Mouse (Mus musculus) T-cell, adult 2 months (primary cell): Measurements from ENCODE around the gene Ppfia1.

Experiments
- DNase-seq: peaks from one replicate; pipeline ENCODE4 v3.0.0; 2022; ENCODE audit warnings: low spot score

Gene Ppfia1

DNA sequence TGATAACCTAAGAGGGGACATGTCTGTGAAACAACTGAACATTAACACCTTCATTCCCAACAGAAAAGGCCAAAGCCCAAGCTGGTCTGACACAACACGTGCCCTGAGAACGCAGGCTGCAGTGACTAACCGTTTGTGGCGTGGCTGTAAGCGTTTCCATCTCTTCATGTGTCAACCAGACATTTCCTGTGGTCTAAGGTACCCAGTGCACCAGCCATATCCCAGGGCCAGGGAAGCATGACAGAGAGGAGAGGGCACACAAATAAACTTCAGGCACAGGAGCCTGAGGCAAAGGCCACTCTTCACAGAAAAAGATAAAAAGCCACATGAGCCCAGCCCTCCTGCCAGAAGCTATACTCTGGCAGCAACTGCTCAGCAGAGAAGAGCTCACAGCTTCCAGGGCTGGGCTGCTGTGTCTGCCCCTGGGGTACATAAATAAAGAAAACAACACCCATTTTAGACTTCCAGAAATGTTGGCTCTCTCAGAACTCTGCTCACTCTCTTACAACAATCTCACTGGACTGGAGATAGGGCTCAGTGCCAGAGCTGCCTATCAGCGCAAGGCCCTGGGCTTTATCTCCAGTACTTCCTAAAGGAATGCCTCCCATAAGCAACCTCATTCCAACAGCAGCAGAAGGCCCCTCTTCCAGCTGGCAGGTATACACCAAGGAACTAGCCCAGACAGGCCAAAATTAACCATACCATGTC lies 64.3 kb downstream of the Ppfia1 start:
- DNase-seq: no peak

DNA sequence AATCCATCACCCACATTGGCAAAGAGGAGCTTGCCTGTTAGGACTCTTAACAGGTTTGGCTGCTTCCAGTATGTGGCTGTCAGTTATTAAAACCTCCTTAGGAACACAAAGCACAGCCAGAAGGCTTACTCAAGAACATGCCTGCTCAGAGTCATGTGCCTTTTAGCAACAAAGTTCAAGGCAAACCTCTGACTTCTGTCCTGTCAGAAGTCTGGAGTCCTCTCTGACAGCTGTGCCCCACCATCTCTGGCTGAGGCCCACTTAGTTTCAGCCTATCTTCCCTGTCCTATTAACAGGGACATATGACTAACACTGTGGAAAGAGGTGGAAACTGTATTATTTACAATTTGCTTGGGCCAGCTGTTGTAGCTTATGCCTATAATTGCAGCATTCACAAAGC lies 73.2 kb downstream of the Ppfia1 start:
- DNase-seq: no peak

DNA sequence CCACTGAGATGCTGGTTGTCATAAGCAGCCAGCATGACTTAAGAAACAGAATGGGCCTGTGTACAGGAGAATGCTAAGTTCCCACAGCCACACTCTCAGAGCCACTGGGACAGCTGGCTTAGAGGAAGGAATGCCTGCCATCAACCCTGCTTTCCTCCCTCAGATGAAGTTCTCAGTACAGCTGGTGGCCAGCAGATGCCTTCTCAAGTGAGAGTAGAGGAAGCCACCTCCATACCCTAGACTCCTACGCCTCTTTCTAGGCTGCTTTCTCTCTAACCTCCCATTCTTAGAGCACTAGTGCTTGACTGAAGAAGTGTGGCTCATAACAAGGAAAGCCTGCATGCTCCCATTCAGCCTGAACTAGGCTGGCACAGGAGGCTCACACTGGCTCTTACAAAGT lies 74.0 kb downstream of the Ppfia1 start:
- no peak for DNase-seq

DNA sequence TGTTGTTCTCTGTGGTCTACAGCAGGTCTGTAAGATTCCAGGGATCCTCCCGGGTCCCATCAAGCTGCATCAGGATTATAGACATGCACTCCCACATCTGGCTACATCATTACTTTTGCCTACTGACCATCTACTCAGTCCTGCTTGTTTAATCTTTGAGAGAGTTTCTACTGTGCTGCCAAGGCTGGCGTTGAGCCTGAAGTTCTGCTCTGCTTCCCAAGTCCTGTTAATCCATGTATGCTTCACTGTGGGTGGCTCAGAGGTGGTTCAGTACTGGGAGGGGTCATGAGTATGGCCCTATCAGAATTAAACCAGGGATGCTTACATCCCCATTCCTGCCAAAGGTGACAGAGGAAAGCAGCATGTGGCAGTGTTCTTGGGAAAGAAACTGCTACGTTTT lies 77.8 kb downstream of the Ppfia1 start:
- DNase-seq: no peak

DNA sequence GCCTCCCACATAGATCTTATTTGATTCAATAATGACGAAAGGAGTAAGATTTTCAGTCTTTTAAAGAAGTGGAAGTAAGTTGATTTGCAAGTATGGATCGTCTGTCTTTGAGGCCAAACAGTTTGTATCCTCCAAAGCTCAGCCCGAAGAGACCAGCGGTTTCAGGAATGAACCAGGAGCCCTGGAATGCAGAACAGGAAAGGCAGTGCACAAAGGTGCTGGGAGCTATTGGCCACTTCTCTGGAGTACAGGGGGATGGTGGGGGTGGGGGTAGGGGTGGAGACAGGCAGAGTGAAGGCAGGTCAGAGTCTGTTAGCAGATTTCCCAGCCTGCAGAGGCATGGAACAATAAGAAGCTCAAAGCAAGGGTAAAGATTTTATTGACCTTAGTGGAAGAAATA lies 80.0 kb downstream of the Ppfia1 start:
- DNase-seq: no peak

DNA sequence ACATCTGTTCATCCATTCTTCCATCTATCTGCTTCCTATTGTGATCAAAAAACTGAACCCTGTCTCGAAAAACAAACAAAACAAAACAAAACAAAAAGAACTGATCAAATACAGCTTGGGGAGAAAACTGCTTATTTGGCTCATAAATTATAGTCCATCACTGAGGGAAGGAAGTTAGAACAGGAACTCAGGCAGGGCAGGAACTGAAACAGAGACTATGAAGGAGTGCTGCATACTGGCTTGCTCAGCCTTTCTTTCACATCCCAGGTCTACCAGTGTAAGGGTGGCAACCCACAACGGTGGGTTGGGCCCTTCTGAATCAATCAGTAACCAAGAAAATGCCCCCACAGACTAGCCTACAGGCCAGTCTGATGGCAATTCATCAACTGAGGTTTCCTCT lies 82.4 kb downstream of the Ppfia1 start:
- no peak for DNase-seq

DNA sequence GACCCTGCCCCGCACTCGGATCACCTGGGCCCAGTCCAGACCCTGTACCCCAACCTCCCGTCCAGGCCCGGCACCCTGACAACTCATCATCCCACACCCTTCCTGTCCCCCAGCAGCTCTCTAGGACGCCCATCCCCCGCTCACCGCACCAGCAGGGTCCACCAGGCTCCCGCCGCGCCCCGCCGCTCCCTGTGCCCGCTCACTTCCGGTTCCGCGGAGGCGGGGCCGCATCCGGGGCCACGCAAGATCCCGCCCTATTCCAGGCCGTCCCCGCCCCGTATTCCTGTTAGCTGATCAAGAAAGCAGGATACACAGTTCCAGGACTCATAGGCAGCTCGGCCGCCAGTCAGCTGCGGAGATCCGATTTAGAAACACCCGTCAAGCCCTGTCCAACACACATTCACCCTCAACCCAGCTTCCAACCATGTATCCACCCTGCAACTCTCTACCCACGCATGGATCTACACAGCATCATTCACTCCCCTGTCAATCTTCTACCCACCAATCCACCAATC lies 82.9 kb downstream of the Ppfia1 start, which contains the start of gene Cttn:
Gene Cttn, minus strand, starts transcription at position 465 of the 515 bp plus-strand sequence.
- no peak for DNase-seq

DNA sequence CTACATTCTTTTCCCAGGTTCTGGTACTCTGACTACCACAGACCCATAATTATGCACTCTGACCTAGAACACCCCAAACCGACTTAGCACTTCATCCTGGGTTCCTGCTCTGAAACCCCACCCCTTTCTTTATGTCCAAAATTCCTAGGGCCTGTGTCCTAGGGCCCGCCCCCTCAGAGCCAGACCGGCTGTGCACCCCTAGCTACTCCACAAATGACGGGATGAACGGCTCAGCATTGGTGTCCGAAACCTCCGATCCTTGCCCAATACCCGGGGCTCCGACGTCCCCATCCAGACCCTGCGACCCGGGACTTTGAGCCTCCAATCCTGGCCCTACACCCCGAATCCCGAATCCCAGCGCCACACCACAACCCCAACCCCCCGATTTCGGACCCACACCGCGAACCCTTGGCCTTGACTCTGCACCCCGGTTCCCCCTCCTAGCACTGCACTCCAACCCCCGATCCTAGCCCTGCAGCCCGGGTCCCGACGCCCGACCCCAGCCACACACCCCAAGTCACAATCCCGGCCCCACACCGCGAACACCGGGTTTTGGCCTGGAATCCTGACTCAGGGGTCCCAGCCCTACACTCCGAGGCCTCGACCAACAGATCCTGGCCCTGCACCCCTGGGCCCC lies 83.5 kb downstream of the Ppfia1 start:
- no peak for DNase-seq

DNA sequence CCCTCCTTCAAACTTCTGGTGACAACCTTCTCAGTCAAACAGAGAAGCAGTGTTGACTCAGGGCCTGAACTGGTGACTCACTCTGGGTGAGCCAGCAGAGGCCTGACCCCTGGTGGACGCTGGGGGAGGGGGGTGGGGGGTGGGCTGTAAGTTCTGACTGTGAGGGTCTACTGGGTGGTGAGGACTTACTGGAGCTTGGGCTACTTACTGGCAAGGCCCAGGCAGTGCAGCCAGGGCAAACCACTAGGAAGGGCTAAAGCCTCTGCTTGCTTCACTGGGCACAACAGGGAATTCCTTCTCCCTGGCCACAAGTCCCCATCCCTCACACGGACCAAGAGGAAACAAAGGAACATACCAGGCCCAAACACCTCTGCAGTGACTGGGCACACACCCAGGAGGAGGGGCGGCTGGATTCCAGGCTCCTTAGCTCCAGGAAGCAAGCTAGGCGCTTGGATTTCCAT lies 84.3 kb downstream of the Ppfia1 start:
- no peak for DNase-seq

DNA sequence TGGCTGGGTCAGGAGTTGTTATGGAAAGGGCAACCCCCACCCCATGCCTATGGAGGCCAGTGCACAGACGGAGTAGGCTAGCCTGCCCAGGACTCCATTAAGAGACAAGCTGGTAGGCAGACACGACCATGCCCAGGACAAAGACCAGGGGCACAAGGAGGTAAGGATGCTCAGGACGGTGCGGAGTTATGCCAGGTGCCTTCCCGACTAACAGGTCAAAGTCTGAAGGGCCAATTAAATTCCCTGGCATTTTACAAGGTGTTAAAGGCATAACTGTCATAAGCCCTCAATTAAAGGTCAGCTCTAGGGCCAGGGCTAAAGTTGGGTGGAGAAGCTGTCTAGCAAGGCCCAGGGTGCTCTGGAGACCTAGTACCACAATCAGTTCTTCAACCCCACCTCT lies 84.8 kb downstream of the Ppfia1 start:
- no peak for DNase-seq

DNA sequence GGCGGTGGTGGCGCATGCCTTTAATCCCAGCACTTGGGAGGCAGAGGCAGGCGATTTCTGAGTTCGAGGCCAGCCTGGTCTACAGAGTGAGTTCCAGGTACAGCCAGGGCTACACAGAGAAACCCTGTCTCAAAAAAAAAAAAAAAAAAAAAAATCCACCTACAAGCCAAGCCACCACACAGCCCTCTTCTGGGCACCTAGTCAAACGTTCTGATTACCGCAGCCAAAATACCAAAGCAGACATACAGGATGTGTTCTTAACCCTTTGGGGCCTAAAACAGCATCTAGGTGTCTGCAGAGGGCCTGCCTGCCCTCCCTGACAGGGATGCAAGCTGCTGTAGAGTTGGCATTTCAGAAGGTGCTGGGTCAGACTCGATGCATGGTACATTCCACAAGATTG lies 91.0 kb downstream of the Ppfia1 start:
- no peak for DNase-seq

DNA sequence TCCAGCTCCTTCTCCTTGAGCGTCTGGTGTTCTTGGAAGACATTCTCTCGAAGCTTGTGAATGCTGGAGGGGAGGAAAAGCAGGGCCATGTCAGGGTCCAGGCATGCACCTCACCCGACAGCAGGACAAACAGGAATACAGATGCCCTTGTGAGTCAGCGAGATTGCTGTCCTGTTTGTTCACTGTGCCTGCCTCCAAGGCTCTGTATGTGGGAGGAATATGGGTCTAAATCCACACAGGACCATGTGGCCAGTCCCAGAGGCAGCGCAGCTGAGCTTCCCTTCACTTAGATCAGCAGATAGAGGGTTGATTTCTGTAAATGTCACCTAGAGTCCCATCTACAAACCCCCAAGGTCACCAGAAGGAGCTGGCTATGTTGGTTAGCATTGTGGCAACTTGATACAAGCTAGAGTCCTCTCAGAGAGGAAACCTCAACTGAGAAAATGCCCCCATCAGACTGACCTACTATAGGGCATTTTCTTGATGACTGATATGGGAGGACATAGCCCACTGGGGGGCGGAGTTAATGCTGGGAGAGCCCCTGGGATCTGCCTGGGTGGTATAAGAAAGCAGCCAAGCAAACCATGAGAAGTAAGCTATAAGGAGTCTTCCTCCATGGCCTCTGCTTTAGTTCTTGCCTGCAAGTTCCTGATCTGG lies 92.2 kb downstream of the Ppfia1 start:
- no peak for DNase-seq

DNA sequence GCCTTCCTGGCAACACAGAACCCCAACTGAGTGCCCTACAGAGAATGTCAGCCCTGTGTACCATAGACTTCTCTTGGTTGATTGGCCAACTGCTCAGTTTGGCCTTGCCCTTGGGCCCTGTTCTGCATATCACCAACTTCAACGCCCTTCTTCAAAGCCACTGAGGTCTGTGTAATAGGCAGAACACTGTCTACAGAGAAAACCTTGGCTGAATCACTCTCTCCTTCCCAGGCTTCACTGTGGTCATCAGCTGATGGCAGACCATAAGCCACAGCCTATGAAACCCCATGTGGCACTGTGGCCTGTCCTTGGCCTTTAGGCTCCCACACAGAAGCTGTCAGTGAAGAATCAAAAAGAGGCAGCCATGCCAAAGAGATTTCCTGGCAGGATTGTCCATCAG lies 94.6 kb downstream of the Ppfia1 start:
- no peak for DNase-seq

DNA sequence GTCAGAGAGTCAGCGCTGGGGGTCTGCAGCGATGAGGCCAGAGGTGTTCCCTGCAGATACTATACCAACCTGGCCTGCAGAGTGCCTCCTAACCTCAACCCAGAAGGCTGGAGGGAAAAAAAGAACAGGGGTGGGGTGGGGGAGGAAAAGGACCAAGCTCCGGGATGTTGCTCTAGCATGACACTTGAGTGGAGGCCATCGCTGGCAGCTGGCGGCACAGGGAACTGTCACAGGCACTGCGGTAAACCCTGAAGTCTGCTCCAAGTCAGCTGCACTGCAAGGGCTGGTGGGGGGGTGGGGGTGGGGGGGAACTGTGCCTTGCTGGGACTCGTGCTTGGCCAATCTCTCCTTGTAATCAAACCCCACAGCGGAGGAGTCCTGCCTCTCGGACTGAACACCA lies 102.9 kb downstream of the Ppfia1 start:
- no peak for DNase-seq

DNA sequence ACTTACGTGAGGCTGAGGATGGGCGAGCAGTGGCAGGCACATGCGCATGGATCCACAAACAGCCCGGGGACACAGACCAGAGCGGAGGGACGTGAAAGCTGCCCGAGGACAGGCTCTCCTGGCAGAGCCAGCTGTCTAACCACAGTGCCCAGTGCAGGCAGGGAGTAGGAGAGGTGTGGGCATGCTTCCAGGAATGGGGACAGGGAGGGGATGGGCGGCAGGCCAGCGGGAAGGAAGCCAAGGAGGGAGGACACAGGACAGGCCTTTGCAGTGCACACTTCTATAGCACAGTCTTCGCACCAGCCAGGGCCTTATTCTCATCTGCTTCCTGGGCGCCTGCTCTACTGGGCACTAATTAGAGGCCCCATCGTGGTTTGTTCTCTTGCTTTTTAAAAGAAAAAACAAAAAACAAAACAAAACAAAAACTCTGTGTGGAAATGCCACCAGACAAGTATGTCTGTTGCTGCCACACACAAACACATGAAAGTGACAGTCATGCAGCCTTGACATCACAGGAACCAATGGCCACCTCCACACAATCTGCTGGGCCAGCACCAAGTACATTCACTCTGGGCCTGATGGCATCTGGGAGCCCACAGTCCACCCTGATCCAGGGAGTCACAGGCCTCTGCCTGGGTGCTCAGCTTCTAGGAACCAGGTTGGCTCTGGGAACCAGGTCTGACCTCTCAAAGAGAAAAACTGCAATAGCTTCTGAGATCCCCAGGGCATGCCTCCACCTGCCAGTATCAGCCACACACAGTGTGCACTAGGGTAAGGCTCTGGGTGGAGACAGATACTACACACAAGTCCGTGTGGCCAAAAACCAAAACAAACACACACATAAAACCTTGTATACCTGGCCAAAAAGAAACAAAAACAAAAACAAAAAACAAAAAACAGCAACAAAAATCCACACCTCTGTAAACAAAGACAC lies 103.6 kb downstream of the Ppfia1 start:
- DNase-seq: no peak

DNA sequence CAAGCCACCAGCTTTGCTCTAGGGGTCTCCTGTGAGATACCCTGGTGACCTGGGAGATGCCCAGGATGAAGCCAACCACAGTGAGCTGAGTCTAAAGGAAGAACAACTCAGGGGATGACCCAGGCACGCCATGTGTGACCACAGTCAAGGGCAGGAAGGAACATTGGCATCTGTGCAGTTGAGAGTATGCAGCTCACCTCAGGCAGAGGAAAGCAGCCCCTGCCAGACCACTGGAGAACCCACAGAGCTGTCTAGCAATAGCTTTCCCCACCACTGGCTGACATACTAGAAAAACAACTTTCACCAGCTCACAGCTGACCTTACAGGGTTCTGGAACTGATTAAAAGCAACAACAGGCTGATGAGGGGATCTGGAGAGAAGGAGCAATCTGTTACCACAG lies 105.3 kb downstream of the Ppfia1 start:
- DNase-seq: no peak

DNA sequence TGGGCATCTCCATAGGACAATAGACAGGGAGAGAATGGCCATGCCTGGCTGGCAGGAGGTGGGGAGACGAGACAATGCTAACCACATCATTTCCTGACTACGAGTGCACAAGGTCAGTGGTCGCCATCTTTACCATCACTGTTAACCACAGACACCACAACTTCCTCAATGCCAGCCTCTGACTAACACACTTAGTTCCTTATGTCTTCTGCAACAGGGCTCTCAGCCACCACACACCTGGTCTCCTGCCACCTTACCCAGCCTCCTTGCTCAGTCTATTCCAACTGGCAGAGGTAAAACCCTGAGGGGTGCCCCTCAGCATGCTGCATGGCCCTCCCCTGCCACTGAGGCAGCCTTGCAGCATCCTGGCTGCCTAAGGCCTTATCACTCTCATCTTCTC lies 106.4 kb downstream of the Ppfia1 start:
- peak; percentile 52 for DNase-seq

DNA sequence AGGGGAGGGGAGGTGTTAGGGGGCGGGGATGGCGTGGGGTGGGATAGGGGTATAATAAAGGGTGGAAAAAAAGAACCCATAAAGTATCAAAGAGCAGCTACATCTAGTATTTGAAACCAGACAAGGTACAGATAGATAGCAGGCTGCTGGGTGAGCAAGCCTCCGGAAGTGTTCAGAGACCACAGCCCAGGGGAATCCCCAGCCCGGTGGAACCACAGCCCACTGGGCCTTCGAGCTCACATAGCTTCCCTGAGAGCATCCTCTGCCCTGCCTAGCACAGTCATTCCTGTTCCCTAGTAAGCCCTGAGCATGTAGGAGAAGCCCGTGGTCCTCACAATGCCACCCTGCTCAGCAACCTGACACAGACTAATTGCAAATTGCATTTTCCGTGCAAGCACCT lies 108.7 kb downstream of the Ppfia1 start:
- DNase-seq: peak; percentile 84

DNA sequence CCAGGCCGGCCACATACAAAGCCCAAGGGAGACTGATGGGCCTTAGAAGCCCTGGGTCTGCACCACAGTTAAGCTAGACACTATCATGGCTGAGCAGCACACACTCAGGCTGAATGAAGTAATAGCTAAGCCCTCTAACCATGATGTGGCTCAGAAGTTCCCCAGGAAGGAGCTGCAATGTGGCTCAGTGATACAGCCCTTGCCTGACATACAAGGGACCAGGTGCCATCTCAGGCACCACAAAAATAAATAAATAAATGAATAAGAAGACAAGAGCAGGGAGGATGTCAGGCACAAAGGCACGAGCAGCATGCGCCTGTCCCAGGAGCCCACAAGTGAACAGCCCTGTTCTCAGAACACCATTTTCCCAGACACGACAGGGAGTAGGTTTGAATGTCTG lies 111.6 kb downstream of the Ppfia1 start:
- DNase-seq: no peak

DNA sequence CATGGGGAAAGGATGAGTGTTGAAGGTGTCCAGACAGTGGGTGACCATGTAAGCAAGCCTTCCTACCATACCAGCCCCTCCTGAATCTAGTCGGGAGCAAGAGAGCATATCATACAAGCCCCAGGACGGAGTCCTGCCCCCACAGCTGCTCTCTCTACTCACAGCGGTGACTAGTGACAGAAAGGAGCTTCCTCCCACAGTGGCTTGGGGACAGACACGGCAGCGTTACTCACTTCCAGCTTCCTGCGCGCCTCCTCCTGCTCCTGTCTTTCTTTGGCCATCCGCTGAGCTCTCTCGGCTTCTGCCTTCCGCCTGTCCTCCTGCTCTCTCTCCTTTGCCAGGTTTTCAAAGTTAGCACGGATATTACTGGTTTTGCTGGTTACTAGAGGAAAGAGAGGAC lies 112.1 kb downstream of the Ppfia1 start:
- no peak for DNase-seq

DNA sequence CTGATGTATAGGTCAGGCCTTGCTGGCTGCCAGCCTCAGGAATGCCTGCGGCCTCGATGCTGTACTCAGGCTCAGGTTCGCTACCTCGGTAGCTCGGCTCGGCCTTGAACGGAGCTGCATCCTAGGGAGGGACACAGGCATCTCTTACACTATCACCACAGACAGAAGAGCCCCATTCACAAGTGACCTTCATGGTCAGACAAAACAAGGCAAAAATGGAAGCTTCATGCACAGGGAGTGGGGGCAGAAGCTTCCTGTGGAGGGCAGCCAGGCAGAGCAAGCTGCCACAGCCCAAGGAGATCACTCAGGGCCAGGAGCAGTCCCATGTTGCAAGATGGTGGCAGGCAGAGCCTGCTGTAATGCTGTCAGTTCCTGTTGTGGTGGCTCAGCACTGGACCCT lies 114.7 kb downstream of the Ppfia1 start:
- no peak for DNase-seq

DNA sequence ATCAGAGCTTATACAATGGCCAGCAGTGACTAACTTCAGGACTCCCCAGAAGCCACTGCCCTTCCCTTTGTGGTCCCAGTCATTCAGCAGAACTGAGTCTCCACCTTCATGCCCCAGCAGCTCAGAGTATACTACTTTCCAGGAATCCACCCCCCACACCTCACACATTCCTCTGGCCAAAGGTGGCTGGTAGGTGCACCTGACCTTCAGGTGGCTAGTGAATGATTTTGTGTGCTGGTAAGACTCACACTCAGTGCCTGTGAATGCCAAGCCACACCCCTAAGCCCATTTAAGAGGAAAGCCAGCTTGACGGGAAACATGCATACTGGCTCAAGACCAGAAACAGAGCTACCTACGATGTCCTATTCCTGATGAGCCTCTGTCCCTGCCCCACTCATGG lies 120.6 kb downstream of the Ppfia1 start:
- DNase-seq: no peak
